Mouse (Mus musculus): ENCODE measurements around the gene Oosp3. TPM values are rescaled to one million over a fixed set of nuclear protein-coding genes. Genes with fewer than 3 reads are reported as not detected.

Oosp3 gene
- polyA plus RNA-seq, 1 experiment from 2014 or later = not detected

DNA sequence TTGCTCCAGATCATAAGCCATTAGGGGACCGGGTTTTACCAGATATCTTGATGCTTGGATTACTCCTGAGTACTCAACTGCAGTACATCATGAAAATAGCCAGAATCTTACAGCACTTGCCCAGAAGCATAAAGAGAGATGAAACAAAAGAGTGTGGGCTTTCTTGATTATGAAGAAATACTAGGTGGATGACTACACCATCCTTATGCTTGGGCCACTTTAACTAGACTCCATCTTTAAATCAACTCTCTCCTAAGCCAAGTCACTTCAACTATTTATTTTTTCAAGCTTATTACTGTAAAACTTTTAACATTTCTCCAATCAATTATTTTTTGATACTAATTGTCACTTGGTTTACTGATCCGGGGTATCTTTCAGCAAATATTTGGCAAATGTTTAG is 27.0 kb downstream of the Oosp3 start:
- H3K9me3 ChIP-seq (ENCODE audit: control insufficient read depth, low read length) = no peaks in the 10 kb centered on the region
- H3K27me3 ChIP-seq (replicated peaks; ENCODE audit: control insufficient read depth, insufficient read depth, low read length) = no peaks in the 10 kb centered on the region
- ATAC-seq = no peak
- H3K27ac ChIP-seq (ENCODE audit: low read depth, low read length) = no peak overlapping the region
- H3K9ac ChIP-seq (ENCODE audit: low read depth, low read length) = no peak overlapping the region
- no peak overlapping the region for H3K4me3 ChIP-seq (ENCODE audit: low read length)
- whole genome bisulfite sequencing = 93% methylated on average over 2 of the region's 2 CpGs
- H3K36me3 ChIP-seq (ENCODE audit: control insufficient read depth, insufficient read depth, low read length) = no peaks in the 10 kb centered on the region
- no peak overlapping the region for H3K4me2 ChIP-seq (ENCODE audit: low read length)
- H3K4me1 ChIP-seq (ENCODE audit: control insufficient read depth, insufficient read depth, low read depth, low read length) = no peaks in the 10 kb centered on the region

DNA sequence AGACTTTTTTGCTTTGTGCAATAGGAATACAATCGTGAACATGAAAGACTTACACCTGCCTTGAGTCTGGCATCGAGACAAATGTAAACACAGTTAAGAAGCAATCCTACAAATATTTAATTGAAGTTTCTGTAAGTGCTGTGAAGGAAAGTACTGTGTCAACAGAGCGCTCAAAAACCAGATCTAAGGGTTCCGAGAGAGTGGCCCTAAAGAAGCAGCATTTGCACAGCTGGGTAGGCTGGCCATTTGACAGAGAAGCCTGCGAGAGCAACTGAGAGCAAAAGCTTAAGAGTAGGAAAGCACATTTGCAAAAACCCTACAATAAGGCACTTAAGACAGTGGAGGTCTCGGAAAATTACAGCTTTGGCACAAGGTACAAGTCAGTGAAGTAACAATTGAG is 27.4 kb downstream of the Oosp3 start:
- Histone ChIP-seq H3K36me3 (ENCODE audit: control insufficient read depth, insufficient read depth, low read length) (no peaks in the 10 kb centered on the region), H3K9me3 (ENCODE audit: control insufficient read depth, low read length) (no peaks in the 10 kb centered on the region), H3K27ac (ENCODE audit: low read depth, low read length) (no peak overlapping the region), H3K9ac (ENCODE audit: low read depth, low read length) (no peak overlapping the region), H3K4me3 (ENCODE audit: low read length) (no peak overlapping the region), H3K4me2 (ENCODE audit: low read length) (no peak overlapping the region), H3K4me1 (ENCODE audit: control insufficient read depth, insufficient read depth, low read depth, low read length) (no peaks in the 10 kb centered on the region), H3K27me3 (replicated peaks; ENCODE audit: control insufficient read depth, insufficient read depth, low read length) (no peaks in the 10 kb centered on the region)
- 87% methylated on average over 6 of the region's 6 CpGs for WGBS
- no peak for ATAC-seq

DNA sequence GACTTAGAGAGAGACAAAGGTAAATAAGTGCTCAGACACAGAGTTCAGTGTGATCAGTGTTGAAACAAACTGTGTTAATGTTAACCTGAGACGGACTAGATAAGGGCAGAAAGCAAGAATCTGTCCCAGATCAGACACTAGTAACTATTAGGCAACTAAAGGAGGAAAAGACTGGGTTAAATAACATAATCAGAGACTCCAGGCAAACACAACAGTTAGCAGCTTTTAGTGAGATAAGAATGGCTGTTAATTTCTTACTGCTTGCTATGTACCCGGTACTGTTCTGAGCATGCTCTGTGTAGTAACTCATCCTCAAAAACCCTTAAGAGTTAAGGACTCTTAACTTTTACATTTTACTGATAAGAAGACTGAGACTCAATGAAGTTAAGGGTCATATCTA is 29.1 kb downstream of the Oosp3 start:
- Histone ChIP-seq H3K9ac (ENCODE audit: low read depth, low read length) (no peak overlapping the region), H3K4me1 (ENCODE audit: control insufficient read depth, insufficient read depth, low read depth, low read length) (no peaks in the 10 kb centered on the region), H3K27me3 (replicated peaks; ENCODE audit: control insufficient read depth, insufficient read depth, low read length) (no peaks in the 10 kb centered on the region), H3K27ac (ENCODE audit: low read depth, low read length) (no peak overlapping the region), H3K4me2 (ENCODE audit: low read length) (no peak overlapping the region), H3K4me3 (ENCODE audit: low read length) (no peak overlapping the region), H3K9me3 (ENCODE audit: control insufficient read depth, low read length) (no peaks in the 10 kb centered on the region), H3K36me3 (ENCODE audit: control insufficient read depth, insufficient read depth, low read length) (no peaks in the 10 kb centered on the region)
- 86% methylated on average over 2 of the region's 2 CpGs for WGBS
- no peak for ATAC-seq

DNA sequence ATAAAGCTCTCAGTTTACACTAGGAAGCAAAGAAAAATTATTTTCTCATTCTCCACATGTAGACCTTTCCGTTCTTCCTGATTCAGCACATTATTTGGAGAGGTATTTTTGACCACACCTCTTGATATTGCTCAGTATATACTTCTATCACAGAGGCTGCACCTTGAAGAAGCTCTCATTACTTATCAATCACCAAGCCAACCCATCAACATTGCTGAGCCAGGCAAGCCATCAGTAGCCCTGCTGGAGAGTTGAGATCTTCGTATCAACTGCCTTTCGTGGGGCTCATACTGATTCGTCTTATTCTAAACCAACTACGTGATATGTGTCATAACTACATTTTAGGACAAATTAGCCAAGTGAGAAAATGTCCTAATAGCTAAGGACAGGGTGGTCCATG is 30.4 kb downstream of the Oosp3 start:
- no peaks in the 10 kb centered on the region for H3K27me3 ChIP-seq (replicated peaks; ENCODE audit: control insufficient read depth, insufficient read depth, low read length)
- ATAC-seq = no peak
- no peaks in the 10 kb centered on the region for H3K4me1 ChIP-seq (ENCODE audit: control insufficient read depth, insufficient read depth, low read depth, low read length)
- H3K9ac ChIP-seq (ENCODE audit: low read depth, low read length) = no peak overlapping the region
- H3K9me3 ChIP-seq (ENCODE audit: control insufficient read depth, low read length) = no peaks in the 10 kb centered on the region
- 94% methylated on average over 5 of the region's 5 CpGs for WGBS
- H3K36me3 ChIP-seq (ENCODE audit: control insufficient read depth, insufficient read depth, low read length) = no peaks in the 10 kb centered on the region
- no peak overlapping the region for H3K27ac ChIP-seq (ENCODE audit: low read depth, low read length)
- H3K4me2 ChIP-seq (ENCODE audit: low read length) = no peak overlapping the region
- no peak overlapping the region for H3K4me3 ChIP-seq (ENCODE audit: low read length)

DNA sequence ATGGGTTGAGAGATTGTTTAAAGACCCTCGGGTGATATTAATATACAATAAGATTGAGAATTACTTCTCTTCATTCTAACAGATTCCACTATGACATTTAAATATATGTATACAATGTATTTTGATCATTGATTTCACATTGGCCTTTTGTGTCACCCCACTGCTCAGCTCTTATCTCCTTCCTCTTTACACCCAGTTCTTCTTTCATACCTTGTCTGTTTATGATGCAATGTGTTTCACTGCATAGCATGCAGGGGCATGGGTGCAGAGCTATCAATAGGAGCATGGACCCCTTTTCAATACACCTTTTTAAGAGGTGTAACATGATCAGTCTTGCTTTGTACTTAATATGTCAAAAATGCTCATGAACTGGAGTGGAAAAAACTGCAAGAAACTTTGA is 33.4 kb downstream of the Oosp3 start:
- H3K36me3 ChIP-seq (ENCODE audit: control insufficient read depth, insufficient read depth, low read length) = no peaks in the 10 kb centered on the region
- H3K9ac ChIP-seq (ENCODE audit: low read depth, low read length) = no peak overlapping the region
- no peaks in the 10 kb centered on the region for H3K9me3 ChIP-seq (ENCODE audit: control insufficient read depth, low read length)
- H3K4me2 ChIP-seq (ENCODE audit: low read length) = no peak overlapping the region
- H3K4me1 ChIP-seq (ENCODE audit: control insufficient read depth, insufficient read depth, low read depth, low read length) = no peaks in the 10 kb centered on the region
- ATAC-seq = no peak
- no peak overlapping the region for H3K27ac ChIP-seq (ENCODE audit: low read depth, low read length)
- 91% methylated on average over 1 of the region's 1 CpGs for WGBS
- no peak overlapping the region for H3K4me3 ChIP-seq (ENCODE audit: low read length)
- H3K27me3 ChIP-seq (replicated peaks; ENCODE audit: control insufficient read depth, insufficient read depth, low read length) = no peaks in the 10 kb centered on the region

DNA sequence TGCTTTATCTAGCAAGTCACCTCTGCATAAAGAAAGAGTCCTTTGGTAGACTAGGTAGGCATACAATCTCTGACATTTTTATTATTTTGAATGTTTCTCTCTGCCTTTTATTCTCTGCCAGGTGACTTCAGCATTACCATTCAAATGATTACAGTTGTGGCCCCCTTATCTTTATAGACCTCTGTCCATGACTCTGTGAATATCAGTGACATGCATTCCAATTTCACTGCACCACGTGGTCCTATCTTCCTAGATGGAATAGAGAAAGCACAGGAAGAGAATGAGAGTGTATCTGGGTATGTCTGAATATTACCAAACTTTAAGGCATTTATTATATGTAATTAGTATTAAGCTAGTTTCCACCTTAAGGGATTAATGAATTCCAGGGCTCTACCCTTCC is 39.6 kb downstream of the Oosp3 start:
- no peak overlapping the region for H3K4me2 ChIP-seq (ENCODE audit: low read length)
- WGBS = 57% methylated on average over 1 of the region's 1 CpGs

DNA sequence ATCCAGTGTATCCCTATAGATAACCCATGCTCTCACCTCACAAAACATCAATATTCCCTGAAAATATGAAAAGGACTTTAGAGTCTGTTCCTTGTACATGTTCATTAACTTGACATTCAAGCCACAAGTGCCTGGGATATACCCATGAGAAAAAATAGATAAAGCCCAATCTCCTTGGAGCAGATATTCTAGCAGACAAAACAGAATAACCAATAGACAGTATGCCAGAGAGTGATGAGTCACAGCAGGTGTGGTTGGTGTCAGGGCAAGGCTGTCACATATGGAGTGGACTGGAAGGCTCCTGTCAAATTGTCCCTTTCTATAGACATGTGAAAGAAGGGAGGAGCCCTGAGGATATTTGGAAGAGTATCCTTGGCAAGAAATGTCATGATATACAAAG is 48.8 kb downstream of the Oosp3 start:
- no peak overlapping the region for H3K4me2 ChIP-seq (ENCODE audit: low read length)
- no peak overlapping the region for H3K4me3 ChIP-seq (ENCODE audit: low read length)
- no peak overlapping the region for H3K27ac ChIP-seq (ENCODE audit: low read depth, low read length)
- no peaks in the 10 kb centered on the region for H3K27me3 ChIP-seq (replicated peaks; ENCODE audit: control insufficient read depth, insufficient read depth, low read length)
- H3K36me3 ChIP-seq (ENCODE audit: control insufficient read depth, insufficient read depth, low read length) = no peaks in the 10 kb centered on the region
- H3K4me1 ChIP-seq (ENCODE audit: control insufficient read depth, insufficient read depth, low read depth, low read length) = no peaks in the 10 kb centered on the region
- no peak for ATAC-seq
- H3K9me3 ChIP-seq (ENCODE audit: control insufficient read depth, low read length) = no peaks in the 10 kb centered on the region
- H3K9ac ChIP-seq (ENCODE audit: low read depth, low read length) = no peak overlapping the region

More for the DNA sequence above, 39.6 kb downstream of the Oosp3 start:
- Histone ChIP-seq H3K4me3 (ENCODE audit: low read length) (no peak overlapping the region), H3K4me1 (ENCODE audit: control insufficient read depth, insufficient read depth, low read depth, low read length) (no peaks in the 10 kb centered on the region), H3K36me3 (ENCODE audit: control insufficient read depth, insufficient read depth, low read length) (no peaks in the 10 kb centered on the region), H3K27me3 (replicated peaks; ENCODE audit: control insufficient read depth, insufficient read depth, low read length) (no peaks in the 10 kb centered on the region), H3K9ac (ENCODE audit: low read depth, low read length) (no peak overlapping the region), H3K27ac (ENCODE audit: low read depth, low read length) (no peak overlapping the region), H3K9me3 (ENCODE audit: control insufficient read depth, low read length) (no peaks in the 10 kb centered on the region)
- ATAC-seq = no peak

DNA sequence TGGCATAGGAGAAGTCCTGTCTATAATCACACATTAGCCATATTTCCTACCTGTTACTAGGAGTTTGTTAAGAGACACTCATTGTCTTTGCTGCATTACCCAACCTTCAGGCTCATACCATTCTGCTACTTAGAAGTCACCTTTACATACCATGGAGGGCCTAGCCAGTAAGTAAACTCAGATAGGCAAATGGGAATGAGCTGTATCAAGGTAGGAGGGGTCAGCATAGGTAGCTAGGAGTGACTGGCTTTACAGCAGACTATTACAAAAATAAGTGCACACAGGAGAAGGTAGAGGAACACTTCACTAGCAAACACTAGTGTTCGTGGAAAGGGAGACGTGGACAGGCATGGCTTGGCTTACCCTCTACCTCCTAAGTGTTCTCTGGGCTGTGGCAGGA is 50.4 kb downstream of the Oosp3 start, which contains the start of gene Gif:
Gif (plus strand) TSS at position 257 of the 400 bp plus-strand sequence.
- no peak for ATAC-seq
- Histone ChIP-seq H3K4me3 (ENCODE audit: low read length) (no peak within 1 kb of the TSS), H3K36me3 (ENCODE audit: control insufficient read depth, insufficient read depth, low read length) (no peaks in the 10 kb centered on the region), H3K9me3 (ENCODE audit: control insufficient read depth, low read length) (no peaks in the 10 kb centered on the region), H3K4me1 (ENCODE audit: control insufficient read depth, insufficient read depth, low read depth, low read length) (no peaks in the 10 kb centered on the region), H3K27ac (ENCODE audit: low read depth, low read length) (no peak within 1 kb of the TSS), H3K27me3 (replicated peaks; ENCODE audit: control insufficient read depth, insufficient read depth, low read length) (no peaks in the 10 kb centered on the region), H3K9ac (ENCODE audit: low read depth, low read length) (no peak within 1 kb of the TSS), H3K4me2 (ENCODE audit: low read length) (no peak within 1 kb of the TSS)
- 90% methylated on average over 2 of the region's 2 CpGs for WGBS
